Comparison of ENCODE assay signal across 22 mouse cellular contexts in genomic region chr1:81951493-81952011, GRCm38 (mm10).
"Had no signal": no experiment of that assay in that cellular context is flagged by ENCODE, and none has a peak within 500 bp of the region (broad histone marks: within the 10 kb centered on the region; RNA-seq: fewer than 3 reads in every experiment).

No protein-coding gene starts in this region.

- ATAC-seq: lung, postnatal 0 days had no signal

- H3K27me3 ChIP-seq: kidney, embryonic 15.5 days; limb, embryonic 13.5 days; neural tube, embryonic 12.5 days; neural tube, embryonic 15.5 days; stomach, embryonic 15.5 days had no signal

- H3K4me2 ChIP-seq: kidney, embryonic 15.5 days; limb, embryonic 13.5 days; liver, embryonic 11.5 days; lung, embryonic 14.5 days; neural tube, embryonic 12.5 days; neural tube, embryonic 15.5 days; stomach, embryonic 15.5 days had no signal

- H3K36me3 ChIP-seq: kidney, embryonic 15.5 days; limb, embryonic 10.5 days; limb, embryonic 13.5 days; neural tube, embryonic 12.5 days; neural tube, embryonic 15.5 days; stomach, embryonic 15.5 days had no signal

- H3K4me3 ChIP-seq: kidney, embryonic 15.5 days; layer of hippocampus, adult 2 months; limb, embryonic 10.5 days; limb, embryonic 13.5 days; neural tube, embryonic 12.5 days; neural tube, embryonic 15.5 days; stomach, embryonic 15.5 days had no signal

- H3K9me3 ChIP-seq: kidney, embryonic 15.5 days; limb, embryonic 10.5 days; limb, embryonic 13.5 days; neural tube, embryonic 12.5 days; neural tube, embryonic 15.5 days; stomach, embryonic 15.5 days had no signal

- H3K9ac ChIP-seq: kidney, embryonic 15.5 days; limb, embryonic 13.5 days; liver, embryonic 14.5 days; liver, postnatal 0 days; lung, embryonic 14.5 days; neural tube, embryonic 12.5 days; neural tube, embryonic 15.5 days; stomach, embryonic 15.5 days had no signal

- DNase-seq: kidney, adult 8-10 months; kidney, postnatal 10 days; kidney, postnatal 36 days; layer of hippocampus, adult 9-11 months; lung, embryonic 14.5 days; midbrain, embryonic 14.5 days; right cerebral cortex, adult 18-20 months; right cerebral cortex, postnatal 25 days; spleen, adult 18-20 months; thymus, postnatal 36 days had no signal

- H3K27ac ChIP-seq: kidney, embryonic 15.5 days; layer of hippocampus, adult 2 months; limb, embryonic 10.5 days; limb, embryonic 13.5 days; liver, embryonic 14.5 days; macrophage; neural tube, embryonic 12.5 days; neural tube, embryonic 15.5 days; stomach, embryonic 15.5 days had no signal

- H3K4me1 ChIP-seq: neural tube, embryonic 12.5 days; neural tube, embryonic 15.5 days; stomach, embryonic 15.5 days had no signal
